Mouse (Mus musculus) stomach, embryonic 16.5 days (tissue): ENCODE data around the gene Cldn4. TPM values are rescaled to one million over a fixed set of nuclear protein-coding genes. Genes with fewer than 3 reads are reported as not detected.

ENCODE experiments used
- ATAC-seq: fragments of 200-750 bp; cut with Nextera tagmentation; 2 replicates; pipeline ENCODE4 v1.8.0; 2017; ENCODE audit warnings: moderate number of reproducible peaks, moderate TSS enrichment; ENCODE audit not compliant: insufficient read depth, low FRiP score
- H3K27ac ChIP-seq: fragments of 300-500 bp; sonication (generic); 2 replicates; pipeline ENCODE4 v1.5.1; 2014; ENCODE audit warnings: low read length
- H3K27me3 ChIP-seq: fragments of 300-500 bp; sonication (generic); 2 replicates; pipeline ENCODE4 v1.6.1; 2014; ENCODE audit warnings: low read length, control low read depth, mixed read lengths; ENCODE audit not compliant: control insufficient read depth, insufficient read depth
- H3K36me3 ChIP-seq: fragments of 300-500 bp; sonication (generic); 2 replicates; pipeline ENCODE4 v1.6.1; 2014; ENCODE audit warnings: low read length; ENCODE audit not compliant: control insufficient read depth, insufficient read depth
- H3K4me1 ChIP-seq: fragments of 300-500 bp; sonication (generic); 2 replicates; pipeline ENCODE4 v1.6.1; 2014; ENCODE audit warnings: low read length, control low read depth, mixed read lengths; ENCODE audit not compliant: control insufficient read depth, insufficient read depth
- H3K4me2 ChIP-seq: fragments of 300-500 bp; sonication (generic); 2 replicates; pipeline ENCODE4 v1.6.1; 2014; ENCODE audit warnings: low read depth, low read length, mixed read lengths
- H3K4me3 ChIP-seq: fragments of 300-500 bp; sonication (generic); replicated peaks from 2 replicates; pipeline ENCODE4 v1.5.1; 2014; ENCODE audit warnings: mild to moderate bottlenecking, low read length
- H3K9ac ChIP-seq: fragments of 300-500 bp; sonication (generic); 2 replicates; pipeline ENCODE4 v1.6.1; 2014; ENCODE audit warnings: low read length
- H3K9me3 ChIP-seq: fragments of 300-500 bp; sonication (generic); replicated peaks from 2 replicates; pipeline ENCODE4 v1.6.1; 2016; ENCODE audit warnings: low read length, control low read depth; ENCODE audit not compliant: control insufficient read depth
- WGBS: fragments of 180-500 bp; shearing (Covaris S2); extraction: QIAGEN DNeasy Blood & Tissue Kit; methylation state at CpG from one replicate; pipeline ENCODE4 v1.1.7; 2014; 5-methylcytosine and 5-hydroxymethylcytosine counted together
- polyA plus RNA-seq: library from polyadenylated mRNA; unstranded; fragments of >200 nt; fragmentation: Nextera tagmentation; extraction: Ambion mirVana; gene quantifications from 2 replicates; pipeline ENCODE4 v1.2.1, GENCODE M21; 2015

The Cldn4 gene
- polyA plus RNA-seq, 1 experiment from 2014 or later: 73.1 TPM

GRCm38 (mm10) chr5:134951053-134951884, 4.5 kb upstream of the Cldn4 start:
- no peaks in the 10 kb centered on the region for H3K36me3 ChIP-seq
- H3K4me3 ChIP-seq: no peak overlapping the region; the same call in 1 of the 2 replicates
- H3K4me2 ChIP-seq: peak overlapping the region; percentile 51
- no peaks in the 10 kb centered on the region for H3K27me3 ChIP-seq
- peak overlapping the region; percentile 65 for H3K9ac ChIP-seq
- 6% methylated on average over 19 of the region's 19 CpGs for WGBS
- peaks cover 23% of the 10 kb centered on the region for H3K4me1 ChIP-seq
- peak; percentile 54 for ATAC-seq
- no peaks in the 10 kb centered on the region for H3K9me3 ChIP-seq
- H3K27ac ChIP-seq: peak overlapping the region; percentile 82

GRCm38 (mm10) chr5:134948085-134948439, 1.3 kb upstream of the Cldn4 start:
- ATAC-seq: no peak
- Histone ChIP-seq H3K27ac (peak overlapping the region; percentile 94), H3K4me2 (no peak overlapping the region), H3K4me1 (peaks cover 23% of the 10 kb centered on the region), H3K4me3 (no peak overlapping the region), H3K27me3 (no peaks in the 10 kb centered on the region), H3K9ac (peak overlapping the region; percentile 31; the same call in 1 of the 2 replicates), H3K9me3 (no peaks in the 10 kb centered on the region), H3K36me3 (no peaks in the 10 kb centered on the region)
- WGBS: 49% methylated on average over 4 of the region's 4 CpGs

- H3K4me2 ChIP-seq: peak overlapping the region; percentile 38; the same call in 1 of the 2 replicates
- 0 out of 2 replicates have a peak overlapping the region, but pooled peaks have one; percentile 5 for H3K4me3 ChIP-seq
- H3K9ac ChIP-seq: peak overlapping the region; percentile 31; the same call in 1 of the 2 replicates
- no peaks in the 10 kb centered on the region for H3K27me3 ChIP-seq
- 35% methylated on average over 5 of the region's 5 CpGs for WGBS
- H3K4me1 ChIP-seq: peaks cover 23% of the 10 kb centered on the region
- ATAC-seq: no peak
- H3K36me3 ChIP-seq: no peaks in the 10 kb centered on the region
- H3K9me3 ChIP-seq: no peaks in the 10 kb centered on the region
- H3K27ac ChIP-seq: peak overlapping the region; percentile 94
Measured at GRCm38 (mm10) chr5:134947420-134948084, 818 bp upstream of the Cldn4 start.

GRCm38 (mm10) chr5:134946063-134946856, 474 bp downstream of the Cldn4 start:
- ATAC-seq: 0 out of 2 replicates have a peak, but pooled peaks have one; percentile 10
- Histone ChIP-seq H3K27ac (peak overlapping the region; percentile 94), H3K4me2 (peak overlapping the region; percentile 38), H3K9ac (peak overlapping the region; percentile 76), H3K4me3 (peak overlapping the region; percentile 54), H3K27me3 (no peaks in the 10 kb centered on the region), H3K4me1 (peaks cover 17% of the 10 kb centered on the region), H3K36me3 (no peaks in the 10 kb centered on the region), H3K9me3 (no peaks in the 10 kb centered on the region)
- 21% methylated on average over 43 of the region's 43 CpGs for WGBS

- 41% methylated on average over 18 of the region's 19 CpGs for WGBS
- peaks cover 13% of the 10 kb centered on the region for H3K4me1 ChIP-seq
- peak overlapping the region; percentile 76 for H3K9ac ChIP-seq
- peak overlapping the region; percentile 54 for H3K4me3 ChIP-seq
- ATAC-seq: no peak
- peak overlapping the region; percentile 38 for H3K4me2 ChIP-seq
- H3K36me3 ChIP-seq: no peaks in the 10 kb centered on the region
- H3K27me3 ChIP-seq: no peaks in the 10 kb centered on the region
- no peaks in the 10 kb centered on the region for H3K9me3 ChIP-seq
- H3K27ac ChIP-seq: peak overlapping the region; percentile 94
Measured at GRCm38 (mm10) chr5:134945266-134945959, 1.3 kb downstream of the Cldn4 start.

- Histone ChIP-seq H3K4me1 (peaks cover 13% of the 10 kb centered on the region), H3K4me2 (peak overlapping the region; percentile 38; the same call in 1 of the 2 replicates), H3K36me3 (no peaks in the 10 kb centered on the region), H3K27me3 (no peaks in the 10 kb centered on the region), H3K27ac (peak overlapping the region; percentile 37), H3K4me3 (peak overlapping the region; percentile 54; the same call in 1 of the 2 replicates), H3K9me3 (no peaks in the 10 kb centered on the region), H3K9ac (no peak overlapping the region)
- WGBS: 50% methylated on average over 5 of the region's 5 CpGs
- ATAC-seq: no peak
Measured at GRCm38 (mm10) chr5:134944179-134944578, 2.6 kb downstream of the Cldn4 start.

- Histone ChIP-seq H3K27me3 (no peaks in the 10 kb centered on the region), H3K36me3 (no peaks in the 10 kb centered on the region), H3K4me2 (no peak overlapping the region), H3K4me3 (no peak overlapping the region), H3K27ac (no peak overlapping the region), H3K9me3 (no peaks in the 10 kb centered on the region), H3K9ac (no peak overlapping the region), H3K4me1 (peaks cover 8% of the 10 kb centered on the region)
- 61% methylated on average over 2 of the region's 2 CpGs for WGBS
- no peak for ATAC-seq
Measured at GRCm38 (mm10) chr5:134942740-134943139, 4.0 kb downstream of the Cldn4 start.

GRCm38 (mm10) chr5:134941472-134942209, 5.1 kb downstream of the Cldn4 start:
- no peaks in the 10 kb centered on the region for H3K27me3 ChIP-seq
- no peak overlapping the region for H3K4me3 ChIP-seq
- 62% methylated on average over 14 of the region's 14 CpGs for WGBS
- H3K9ac ChIP-seq: no peak overlapping the region
- H3K4me2 ChIP-seq: no peak overlapping the region
- peak overlapping the region; percentile 57 for H3K27ac ChIP-seq
- H3K4me1 ChIP-seq: no peaks in the 10 kb centered on the region
- H3K36me3 ChIP-seq: no peaks in the 10 kb centered on the region
- ATAC-seq: no peak
- no peaks in the 10 kb centered on the region for H3K9me3 ChIP-seq
